9 mouse cellular contexts compared by ENCODE assay signal in genomic region chr10:18388784-18389575, GRCm38 (mm10).
A peak's percentile ranks its signal among the peaks of the same experiment; 100 is the strongest.
DNase-seq lines count a peak whose midpoint lies in the region; ATAC-seq and TF ChIP-seq lines count a peak whose summit lies in the region.
"Had no signal": no experiment of that assay in that cellular context is flagged by ENCODE, and none has a peak within 500 bp of the region (broad histone marks: within the 10 kb centered on the region; RNA-seq: fewer than 3 reads in every experiment).

No protein-coding gene starts in this region.

- intact Hi-C loops in heart, adult 2 months (cut with DNase I), result loop anchor here (2.0 to 10.0 kb wide), 2 partner anchors 70 to 654 kb away; partner anchors contain the start of gene Nhsl1

- DNase-seq in 3T3-L1 (ENCODE audit: low read depth, low spot score) (peak; percentile 72), NIH3T3 (ENCODE audit: low read depth) (peak; percentile 76)
- DNase-seq in embryo, embryonic 11 days, result peak; percentile 91
- DNase-seq in heart, adult 2 months, result peak; percentile 47 to 66
- DNase-seq in kidney, adult 18-20 months, result peak; percentile 76
- DNase-seq in limb, embryonic 14.5 days (ENCODE audit: low spot score), result peak; percentile 88
- peak; percentile 54 for DNase-seq in neural tube, embryonic 10.5 days (ENCODE audit: extremely low spot score, low spot score)
- DNase-seq in thymus, postnatal 0 days (ENCODE audit: low spot score), result peak; percentile 74

- H3K9me3 ChIP-seq in limb, embryonic 14.5 days (ENCODE audit: control insufficient read depth, low read length), result no peaks in the 10 kb centered on the region

- 13% methylated on average over 10 of the region's 10 CpGs for WGBS in heart, adult 2 months
- 15% methylated on average over 10 of the region's 10 CpGs for WGBS in limb, embryonic 14.5 days

- 0 out of 2 replicates have a peak, but pooled peaks have one; percentile 12 for TF ChIP-seq EP300 in heart, adult 2 months (IDR thresholded peaks at IDR 0.05; ENCODE audit: insufficient read depth, low read depth, low read length)

- no peaks in the 10 kb centered on the region for H3K79me2 ChIP-seq in heart, adult 2 months (replicated peaks; ENCODE audit: control insufficient read depth, insufficient read depth, low read length)

- no peak for TF ChIP-seq POLR2A in heart, adult 2 months (IDR thresholded peaks at IDR 0.05; ENCODE audit: insufficient read depth, low read depth, low read length)
- TF ChIP-seq POLR2A in limb, embryonic 14.5 days (IDR thresholded peaks at IDR 0.05; ENCODE audit: borderline replicate concordance, extremely low read depth, insufficient read depth, insufficient read length), result no peak

- peak; percentile 77 for ATAC-seq in limb, embryonic 14.5 days (ENCODE audit: low FRiP score, low read depth)

- no peak overlapping the region; the same call in 1 of the 2 replicates for H3K27ac ChIP-seq in heart, adult 2 months
- H3K27ac ChIP-seq in limb, embryonic 14.5 days (replicated peaks; ENCODE audit: low read depth, low read length), result no peak overlapping the region

- TF ChIP-seq CTCF in heart, adult 2 months (IDR thresholded peaks at IDR 0.05), result peak; percentile 93

- H3K36me3 ChIP-seq in heart, adult 2 months (ENCODE audit: control insufficient read depth, insufficient read depth, low read length), result peaks cover 9% of the 10 kb centered on the region
- no peaks in the 10 kb centered on the region for H3K36me3 ChIP-seq in limb, embryonic 14.5 days (ENCODE audit: control insufficient read depth, insufficient read depth, low read length)

- H3K9ac ChIP-seq in heart, adult 2 months (ENCODE audit: low read depth, low read length), result no peak overlapping the region
- H3K9ac ChIP-seq in limb, embryonic 14.5 days (ENCODE audit: low read depth, low read length, severe bottlenecking), result no peak overlapping the region

- peaks cover 6% of the 10 kb centered on the region for H3K4me1 ChIP-seq in heart, adult 2 months (ENCODE audit: control insufficient read depth, insufficient read depth, low read length)
- H3K4me1 ChIP-seq in limb, embryonic 14.5 days (ENCODE audit: control insufficient read depth, insufficient read depth, low read length), result peaks cover 17% of the 10 kb centered on the region

- H3K4me3 ChIP-seq in heart, adult 2 months, result no peak overlapping the region
- 0 out of 2 replicates have a peak overlapping the region, but pooled peaks have one; percentile 13 for H3K4me3 ChIP-seq in limb, embryonic 14.5 days (replicated peaks; ENCODE audit: low read length)
- H3K4me3 ChIP-seq: erythroblast, embryonic 14.5 days had no signal

- peak overlapping the region; percentile 37; the same call in 1 of the 2 replicates for H3K4me2 ChIP-seq in limb, embryonic 14.5 days (replicated peaks; ENCODE audit: low read depth, low read length, severe bottlenecking)

- H3K27me3 ChIP-seq in heart, adult 2 months (ENCODE audit: control insufficient read depth, insufficient read depth, low read length), result no peaks in the 10 kb centered on the region
- H3K27me3 ChIP-seq in limb, embryonic 14.5 days (ENCODE audit: control insufficient read depth, insufficient read depth, low read length), result no peaks in the 10 kb centered on the region
